Mouse (Mus musculus) forebrain, embryonic 14.5 days (tissue): ENCODE measurements around the gene Ceacam16. TPM values are rescaled to one million over a fixed set of nuclear protein-coding genes. Genes with fewer than 3 reads are reported as not detected.

ENCODE experiments used
- ATAC-seq: fragments of 200-750 bp; cut with Nextera tagmentation; 2 replicates; pipeline ENCODE4 v1.8.0; 2017; ENCODE audit warnings: mild to moderate bottlenecking, moderate library complexity
- DNase-seq: peaks from one replicate; pipeline ENCODE4 v3.0.0-alpha.2; 2015; ENCODE audit warnings: low spot score
- H3K27ac ChIP-seq: fragments of 300-500 bp; sonication (generic); 2 replicates; pipeline ENCODE4 v1.5.1; 2014; ENCODE audit warnings: low read depth, mild to moderate bottlenecking, control low read depth, low read length, moderate library complexity
- H3K27me3 ChIP-seq: fragments of 300-500 bp; sonication (generic); replicated peaks from 2 replicates; pipeline ENCODE4 v1.6.1; 2014; ENCODE audit warnings: low read length, control low read depth, mixed read lengths; ENCODE audit not compliant: control insufficient read depth, insufficient read depth
- H3K36me3 ChIP-seq: fragments of 300-500 bp; sonication (generic); 2 replicates; pipeline ENCODE4 v1.6.1; 2014; ENCODE audit warnings: low read length, control low read depth; ENCODE audit not compliant: control insufficient read depth, insufficient read depth
- H3K4me1 ChIP-seq: fragments of 300-500 bp; sonication (generic); 2 replicates; pipeline ENCODE4 v1.6.1; 2014; ENCODE audit warnings: antibody characterized with exemption, low read length, control low read depth; ENCODE audit not compliant: control insufficient read depth, insufficient read depth
- H3K4me2 ChIP-seq: fragments of 300-500 bp; sonication (generic); 2 replicates; pipeline ENCODE4 v1.6.1; 2014; ENCODE audit warnings: mild to moderate bottlenecking, control low read depth, low read length
- H3K4me3 ChIP-seq: fragments of 300-500 bp; sonication (generic); 2 replicates; pipeline ENCODE4 v1.5.1; 2014; ENCODE audit warnings: low read depth, low read length, control low read depth
- H3K9ac ChIP-seq: fragments of 300-500 bp; sonication (generic); 2 replicates; pipeline ENCODE4 v1.6.1; 2014; ENCODE audit warnings: mild to moderate bottlenecking, low read length, control low read depth, moderate library complexity
- H3K9me3 ChIP-seq: fragments of 300-500 bp; sonication (generic); replicated peaks from 2 replicates; pipeline ENCODE4 v1.6.1; 2016; ENCODE audit warnings: low read length, control low read depth, mixed read lengths; ENCODE audit not compliant: control insufficient read depth
- WGBS: fragments of 180-500 bp; shearing (Covaris S2); extraction: QIAGEN DNeasy Blood & Tissue Kit; methylation state at CpG from one replicate; pipeline ENCODE4 v1.1.7; 2014; 5-methylcytosine and 5-hydroxymethylcytosine counted together
- polyA plus RNA-seq: library from polyadenylated mRNA; unstranded; fragments of >200 nt; fragmentation: Nextera tagmentation; extraction: Ambion mirVana; gene quantifications from 2 replicates; pipeline ENCODE4 v1.2.1, GENCODE M21; 2014

Ceacam16 gene
- polyA plus RNA-seq, 1 experiment from 2014 or later, result not detected

DNA sequence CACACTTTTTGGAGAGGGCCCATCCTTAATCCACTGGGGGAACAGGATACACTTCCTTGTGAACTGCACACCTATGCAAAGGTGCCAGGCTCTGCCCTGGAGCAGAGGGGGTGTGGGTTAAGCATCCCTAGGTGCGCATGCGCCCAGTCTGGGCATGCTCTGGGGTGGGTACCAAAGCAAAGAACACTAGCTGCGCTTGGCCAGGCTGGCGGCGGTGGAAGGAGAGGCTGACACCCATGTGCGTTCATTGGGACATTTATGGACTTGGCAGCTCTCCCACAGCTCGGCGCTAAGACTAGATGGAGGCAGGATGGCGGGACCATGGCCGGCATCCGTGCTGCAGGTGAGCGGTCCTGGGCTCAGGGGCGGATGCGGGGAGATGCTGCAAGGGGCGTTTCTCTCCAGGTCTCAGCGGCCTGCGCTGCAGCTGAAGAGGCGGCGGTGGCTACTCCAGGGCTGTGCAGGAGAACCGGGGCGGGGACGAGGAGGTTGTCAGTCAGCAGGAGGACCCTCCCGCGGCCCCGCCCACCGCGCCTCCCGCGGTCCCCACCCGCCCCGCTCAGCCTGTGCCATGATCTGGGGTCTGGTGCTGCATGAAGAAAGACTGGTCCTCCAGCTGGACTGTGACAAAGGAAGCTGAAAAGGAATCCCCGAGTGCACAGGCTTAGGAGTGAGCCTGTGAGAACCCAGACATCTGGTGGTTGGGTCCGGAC is 9.1 kb downstream of the Ceacam16 start, which contains the start of gene Gm19345:
Gene Gm19345, plus strand, starts transcription at position 146 of the 713 bp plus-strand sequence.
- peak; percentile 87 for ATAC-seq
- H3K9ac ChIP-seq, result peak within 1 kb of the TSS; percentile 59
- peak within 1 kb of the TSS; percentile 56 for H3K4me2 ChIP-seq
- H3K4me3 ChIP-seq, result peak within 1 kb of the TSS; percentile 34
- H3K4me1 ChIP-seq, result no peaks in the 10 kb centered on the region
- peak; percentile 58 for DNase-seq
- H3K36me3 ChIP-seq, result no peaks in the 10 kb centered on the region
- WGBS, result 2% methylated on average over 32 of the region's 33 CpGs
- H3K9me3 ChIP-seq, result no peaks in the 10 kb centered on the region
- H3K27ac ChIP-seq, result no peak within 1 kb of the TSS
- no peaks in the 10 kb centered on the region for H3K27me3 ChIP-seq

GRCm38 (mm10) chr7:19844521-19845171 is 16.5 kb downstream of the Ceacam16 start:
- Histone ChIP-seq H3K36me3 (no peaks in the 10 kb centered on the region), H3K27ac (no peak overlapping the region), H3K9me3 (no peaks in the 10 kb centered on the region), H3K4me1 (no peaks in the 10 kb centered on the region), H3K9ac (no peak overlapping the region), H3K4me3 (no peak overlapping the region), H3K27me3 (0 out of 2 replicates have a peak, but pooled peaks cover 3% of the 10 kb centered on the region), H3K4me2 (no peak overlapping the region)
- ATAC-seq (no peak), DNase-seq (no peak)
- whole genome bisulfite sequencing, result 68% methylated on average over 15 of the region's 15 CpGs

DNA sequence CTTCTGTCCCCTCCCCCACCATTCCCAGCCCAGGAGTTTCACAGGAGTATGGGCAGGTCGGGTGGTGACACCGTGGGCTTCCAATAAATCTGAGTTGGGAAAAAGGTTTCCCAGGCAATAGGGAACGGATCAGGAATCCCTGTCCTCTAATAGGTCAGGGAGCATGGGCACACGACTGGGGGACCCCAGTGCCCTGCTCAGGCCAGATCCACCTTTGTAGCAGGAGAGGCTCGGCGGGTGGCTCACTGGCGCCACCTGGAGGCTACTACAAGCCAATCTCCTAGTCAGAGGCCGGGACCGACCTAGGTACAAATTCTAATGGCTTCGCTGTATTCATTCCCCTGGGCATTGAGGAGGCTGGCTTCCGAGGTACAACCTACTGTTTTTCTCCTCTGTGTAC is 17.5 kb downstream of the Ceacam16 start:
- Histone ChIP-seq H3K4me3 (no peak overlapping the region), H3K27me3 (0 out of 2 replicates have a peak, but pooled peaks cover 3% of the 10 kb centered on the region), H3K4me2 (no peak overlapping the region), H3K9me3 (no peaks in the 10 kb centered on the region), H3K36me3 (no peaks in the 10 kb centered on the region), H3K27ac (no peak overlapping the region), H3K4me1 (no peaks in the 10 kb centered on the region), H3K9ac (no peak overlapping the region)
- DNase-seq (peak; percentile 62), ATAC-seq (no peak)
- 3% methylated on average over 11 of the region's 11 CpGs for WGBS

GRCm38 (mm10) chr7:19842885-19843504 is 18.1 kb downstream of the Ceacam16 start:
- no peak overlapping the region for H3K4me3 ChIP-seq
- no peak overlapping the region for H3K9ac ChIP-seq
- 0 out of 2 replicates have a peak, but pooled peaks cover 3% of the 10 kb centered on the region for H3K27me3 ChIP-seq
- H3K4me1 ChIP-seq, result no peaks in the 10 kb centered on the region
- H3K4me2 ChIP-seq, result no peak overlapping the region
- H3K9me3 ChIP-seq, result no peaks in the 10 kb centered on the region
- ATAC-seq (no peak), DNase-seq (no peak)
- 27% methylated on average over 19 of the region's 19 CpGs for WGBS
- no peak overlapping the region for H3K27ac ChIP-seq
- no peaks in the 10 kb centered on the region for H3K36me3 ChIP-seq

GRCm38 (mm10) chr7:19841686-19842413 is 19.2 kb downstream of the Ceacam16 start:
- H3K4me3 ChIP-seq, result no peak overlapping the region
- no peaks in the 10 kb centered on the region for H3K9me3 ChIP-seq
- ATAC-seq (no peak), DNase-seq (no peak)
- H3K4me2 ChIP-seq, result no peak overlapping the region
- H3K9ac ChIP-seq, result no peak overlapping the region
- H3K27ac ChIP-seq, result no peak overlapping the region
- H3K4me1 ChIP-seq, result no peaks in the 10 kb centered on the region
- no peaks in the 10 kb centered on the region for H3K36me3 ChIP-seq
- H3K27me3 ChIP-seq, result 0 out of 2 replicates have a peak, but pooled peaks cover 3% of the 10 kb centered on the region
- 80% methylated on average over 21 of the region's 21 CpGs for WGBS

- ATAC-seq (no peak), DNase-seq (no peak)
- H3K27me3 ChIP-seq, result 0 out of 2 replicates have a peak, but pooled peaks cover 3% of the 10 kb centered on the region
- WGBS, result 74% methylated on average over 3 of the region's 3 CpGs
- H3K36me3 ChIP-seq, result no peaks in the 10 kb centered on the region
- H3K4me1 ChIP-seq, result no peaks in the 10 kb centered on the region
- H3K4me2 ChIP-seq, result no peak overlapping the region
- H3K9ac ChIP-seq, result no peak overlapping the region
- H3K9me3 ChIP-seq, result no peaks in the 10 kb centered on the region
- H3K27ac ChIP-seq, result no peak overlapping the region
- H3K4me3 ChIP-seq, result no peak overlapping the region
Observed at GRCm38 (mm10) chr7:19840936-19841335, 20.2 kb downstream of the Ceacam16 start.

DNA sequence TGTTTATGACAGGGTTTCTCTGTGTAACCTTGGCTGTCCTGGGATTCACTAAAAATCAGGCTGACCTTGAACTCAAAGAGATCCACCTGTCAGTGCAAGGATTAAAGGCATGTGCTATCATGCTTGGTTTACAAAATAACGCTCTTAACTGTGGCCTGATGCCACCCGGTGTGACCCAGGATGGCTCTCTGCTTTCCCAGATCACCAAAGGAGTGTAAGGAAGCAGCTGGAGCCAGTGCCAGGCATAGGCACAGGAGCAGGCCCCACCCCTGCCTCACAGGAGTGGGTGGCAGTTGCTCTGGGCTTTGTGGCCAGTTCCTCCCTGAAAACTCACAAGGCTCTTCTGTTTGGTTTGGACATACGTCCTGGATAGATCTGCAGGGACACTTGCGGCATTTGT is 20.7 kb downstream of the Ceacam16 start:
- ATAC-seq, result no peak
- Histone ChIP-seq H3K27me3 (0 out of 2 replicates have a peak, but pooled peaks cover 3% of the 10 kb centered on the region), H3K4me1 (no peaks in the 10 kb centered on the region), H3K4me2 (no peak overlapping the region), H3K36me3 (no peaks in the 10 kb centered on the region), H3K9ac (no peak overlapping the region), H3K27ac (no peak overlapping the region), H3K4me3 (no peak overlapping the region), H3K9me3 (no peaks in the 10 kb centered on the region)
- WGBS, result 87% methylated on average over 4 of the region's 4 CpGs
- DNase-seq, result no peak

- Histone ChIP-seq H3K4me1 (no peaks in the 10 kb centered on the region), H3K27me3 (no peaks in the 10 kb centered on the region)
- 63% methylated on average over 3 of the region's 3 CpGs for WGBS
Observed at GRCm38 (mm10) chr7:19836843-19837242, 24.3 kb downstream of the Ceacam16 start.

More at GRCm38 (mm10) chr7:19836843-19837242, 24.3 kb downstream of the Ceacam16 start:
- ATAC-seq (no peak), DNase-seq (no peak)
- Histone ChIP-seq H3K27ac (no peak overlapping the region), H3K9ac (no peak overlapping the region), H3K4me2 (no peak overlapping the region), H3K9me3 (no peaks in the 10 kb centered on the region), H3K36me3 (no peaks in the 10 kb centered on the region), H3K4me3 (no peak overlapping the region)
